Mouse (Mus musculus): ENCODE measurements around the gene Hoxc4.

Hoxc4 gene

GRCm38 (mm10) chr15:103018636-103019035, at the start of gene Hoxc4:
TSS of gene Hoxc4 (plus strand) at chr15:103018934.
- in situ Hi-C loops (cut with MboI; ENCODE audit: low sequenced_read_pairs) = no loop called here

GRCm38 (mm10) chr15:102969296-102969695, 49.4 kb upstream of the Hoxc4 start:
- in situ Hi-C loops (cut with MboI; ENCODE audit: low sequenced_read_pairs) = no loop called here

- in situ Hi-C loops (cut with MboI; ENCODE audit: low sequenced_read_pairs) = no loop called here
These were observed 48.0 kb upstream of the Hoxc4 start for GRCm38 (mm10) chr15:102970740-102971139.

- in situ Hi-C loops (cut with MboI; ENCODE audit: low sequenced_read_pairs) = no loop called here
These were observed 46.5 kb upstream of the Hoxc4 start for GRCm38 (mm10) chr15:102972254-102972653.

GRCm38 (mm10) chr15:102972753-102973152, 46.0 kb upstream of the Hoxc4 start:
- in situ Hi-C loops (cut with MboI; ENCODE audit: low sequenced_read_pairs) = no loop called here

- in situ Hi-C loops (cut with MboI; ENCODE audit: low sequenced_read_pairs) = loop anchor here (25.0 kb wide), 1 partner anchor 337 kb away; the partner anchor contains the start of gene Gpr84
These were observed 43.7 kb upstream of the Hoxc4 start for GRCm38 (mm10) chr15:102975034-102975433.

GRCm38 (mm10) chr15:102975688-102976111, 43.0 kb upstream of the Hoxc4 start:
- in situ Hi-C loops (cut with MboI; ENCODE audit: low sequenced_read_pairs) = loop anchor here (25.0 kb wide), 1 partner anchor 337 kb away; the partner anchor contains the start of gene Gpr84

GRCm38 (mm10) chr15:102976171-102976570, 42.6 kb upstream of the Hoxc4 start, which contains the start of gene Hoxc9:
TSS of gene Hoxc9 (plus strand) at chr15:102976439.
- in situ Hi-C loops (cut with MboI; ENCODE audit: low sequenced_read_pairs) = loop anchor here (25.0 kb wide), 1 partner anchor 336 kb away; the partner anchor contains the start of gene Gpr84

- in situ Hi-C loops (cut with MboI; ENCODE audit: low sequenced_read_pairs) = loop anchor here (25.0 kb wide), 1 partner anchor 335 kb away; the partner anchor contains the start of gene Gpr84
These were observed 41.9 kb upstream of the Hoxc4 start for GRCm38 (mm10) chr15:102976631-102977422.

GRCm38 (mm10) chr15:102977423-102977974, 41.2 kb upstream of the Hoxc4 start:
- in situ Hi-C loops (cut with MboI; ENCODE audit: low sequenced_read_pairs) = loop anchor here (25.0 kb wide), 1 partner anchor 335 kb away; the partner anchor contains the start of gene Gpr84

GRCm38 (mm10) chr15:102978615-102979515, 39.9 kb upstream of the Hoxc4 start:
- in situ Hi-C loops (cut with MboI; ENCODE audit: low sequenced_read_pairs) = loop anchor here (25.0 kb wide), 1 partner anchor 333 kb away; the partner anchor contains the start of gene Gpr84

GRCm38 (mm10) chr15:102979936-102980335, 38.8 kb upstream of the Hoxc4 start:
- in situ Hi-C loops (cut with MboI; ENCODE audit: low sequenced_read_pairs) = loop anchor here (25.0 kb wide), 1 partner anchor 332 kb away; the partner anchor contains the start of gene Gpr84

GRCm38 (mm10) chr15:102980352-102980751, 38.4 kb upstream of the Hoxc4 start:
- in situ Hi-C loops (cut with MboI; ENCODE audit: low sequenced_read_pairs) = loop anchor here (25.0 kb wide), 1 partner anchor 332 kb away; the partner anchor contains the start of gene Gpr84

- in situ Hi-C loops (cut with MboI; ENCODE audit: low sequenced_read_pairs) = loop anchor here (25.0 kb wide), 1 partner anchor 331 kb away; the partner anchor contains the start of gene Gpr84
These were observed 37.8 kb upstream of the Hoxc4 start for GRCm38 (mm10) chr15:102980912-102981311.

GRCm38 (mm10) chr15:102981379-102982288, 37.1 kb upstream of the Hoxc4 start:
- in situ Hi-C loops (cut with MboI; ENCODE audit: low sequenced_read_pairs) = loop anchor here (25.0 kb wide), 1 partner anchor 331 kb away; the partner anchor contains the start of gene Gpr84

- in situ Hi-C loops (cut with MboI; ENCODE audit: low sequenced_read_pairs) = loop anchor here (25.0 kb wide), 1 partner anchor 329 kb away; the partner anchor contains the start of gene Gpr84
These were observed 35.0 kb upstream of the Hoxc4 start for GRCm38 (mm10) chr15:102983716-102984115.

- in situ Hi-C loops (cut with MboI; ENCODE audit: low sequenced_read_pairs) = loop anchor here (25.0 kb wide), 1 partner anchor 328 kb away; the partner anchor contains the start of gene Gpr84
These were observed 34.2 kb upstream of the Hoxc4 start for GRCm38 (mm10) chr15:102984521-102984920.

- in situ Hi-C loops (cut with MboI; ENCODE audit: low sequenced_read_pairs) = loop anchor here (5.0 to 25.0 kb wide), 2 partner anchors 187 to 327 kb away; partner anchors contain the start of gene Gpr84
These were observed 33.8 kb upstream of the Hoxc4 start for GRCm38 (mm10) chr15:102984925-102985324.

Data from CH12F3 (cell line).